12 mouse cellular contexts compared by ENCODE assay signal in genomic region chr2:4635804-4636203, GRCm38 (mm10). TPM values are rescaled to one million over a fixed set of nuclear protein-coding genes. Genes with fewer than 3 reads are reported as not detected.
DNase-seq lines count a peak whose midpoint lies in the region; ATAC-seq and TF ChIP-seq lines count a peak whose summit lies in the region.
"Had no signal": no experiment of that assay in that cellular context is flagged by ENCODE, and none has a peak within 500 bp of the region (broad histone marks: within the 10 kb centered on the region; RNA-seq: fewer than 3 reads in every experiment).

No protein-coding gene starts in this region.

- H3K9me3 ChIP-seq in intestine, postnatal 0 days (ENCODE audit: control insufficient read depth): no peaks in the 10 kb centered on the region
- no peaks in the 10 kb centered on the region for H3K9me3 ChIP-seq in intestine, embryonic 15.5 days
- H3K9me3 ChIP-seq in neural tube, embryonic 11.5 days (ENCODE audit: control insufficient read depth, low read length): no peaks in the 10 kb centered on the region
- H3K9me3 ChIP-seq: hindbrain, embryonic 15.5 days; limb, embryonic 13.5 days; megakaryocyte, embryonic 14.5 days had no signal

- 85% methylated on average over 8 of the region's 8 CpGs for WGBS in intestine, postnatal 0 days
- WGBS in intestine, embryonic 15.5 days: 85% methylated on average over 8 of the region's 8 CpGs
- WGBS in neural tube, embryonic 11.5 days: 95% methylated on average over 8 of the region's 8 CpGs
- WGBS in small intestine, adult 2 months: 82% methylated on average over 8 of the region's 8 CpGs

- H3K9ac ChIP-seq in intestine, postnatal 0 days (ENCODE audit: low read depth, low read length): no peak overlapping the region
- H3K9ac ChIP-seq in intestine, embryonic 15.5 days: no peak overlapping the region
- no peak overlapping the region for H3K9ac ChIP-seq in neural tube, embryonic 11.5 days (ENCODE audit: low read length)
- H3K9ac ChIP-seq: hindbrain, embryonic 15.5 days; limb, embryonic 13.5 days had no signal

- DNase-seq in cerebellum, postnatal 10 days: peak; percentile 48 to 49
- DNase-seq in cerebellum, adult 11-12 months: no peak
- peak; percentile 16 for DNase-seq in neural tube, embryonic 11.5 days (ENCODE audit: low spot score)
- no peak for DNase-seq in neural tube, embryonic 10.5 days (ENCODE audit: extremely low spot score, low spot score)
- DNase-seq in yolk sac, embryonic 10.5 days (ENCODE audit: low spot score): no peak

- H3K36me3 ChIP-seq in intestine, postnatal 0 days (ENCODE audit: control insufficient read depth, insufficient read depth): peaks cover 77% of the 10 kb centered on the region
- H3K36me3 ChIP-seq in intestine, embryonic 15.5 days: peaks cover 34% of the 10 kb centered on the region
- H3K36me3 ChIP-seq in neural tube, embryonic 11.5 days (ENCODE audit: control insufficient read depth, insufficient read depth, low read length): peaks cover 10% of the 10 kb centered on the region
- peaks cover 53% of the 10 kb centered on the region for H3K36me3 ChIP-seq in small intestine, adult 2 months (ENCODE audit: control insufficient read depth, insufficient read depth, low read length)

- no peaks in the 10 kb centered on the region for H3K4me1 ChIP-seq in intestine, postnatal 0 days (replicated peaks; ENCODE audit: control insufficient read depth, insufficient read depth, low read length)
- H3K4me1 ChIP-seq in intestine, embryonic 15.5 days (replicated peaks): no peaks in the 10 kb centered on the region
- no peaks in the 10 kb centered on the region for H3K4me1 ChIP-seq in neural tube, embryonic 11.5 days (ENCODE audit: control insufficient read depth, insufficient read depth, low read length)
- no peaks in the 10 kb centered on the region for H3K4me1 ChIP-seq in small intestine, adult 2 months (ENCODE audit: control insufficient read depth, insufficient read depth, insufficient read length, low read length)
- H3K4me1 ChIP-seq: hindbrain, embryonic 15.5 days; limb, embryonic 13.5 days; megakaryocyte, embryonic 14.5 days had no signal

- peak; percentile 57 for TF ChIP-seq CTCF in intestine, postnatal 0 days (IDR thresholded peaks at IDR 0.05; ENCODE audit: low read depth)
- peak; percentile 49; the same call in 1 of the 2 replicates for TF ChIP-seq CTCF in small intestine, adult 2 months (IDR thresholded peaks at IDR 0.05; ENCODE audit: extremely low read depth, insufficient read length, insufficient replicate concordance, low read depth, low read length)

- no peak overlapping the region for H3K27ac ChIP-seq in intestine, postnatal 0 days (ENCODE audit: low read depth, low read length)
- no peak overlapping the region for H3K27ac ChIP-seq in intestine, embryonic 15.5 days
- no peak overlapping the region for H3K27ac ChIP-seq in neural tube, embryonic 11.5 days (ENCODE audit: low read depth, low read length)
- no peak overlapping the region for H3K27ac ChIP-seq in small intestine, adult 2 months (ENCODE audit: insufficient read depth, low read depth, low read length)
- H3K27ac ChIP-seq: hindbrain, embryonic 15.5 days; limb, embryonic 13.5 days had no signal

- TF ChIP-seq POLR2A in small intestine, adult 2 months (IDR thresholded peaks at IDR 0.05; ENCODE audit: low read depth, low read length): no peak

- no peaks in the 10 kb centered on the region for H3K27me3 ChIP-seq in intestine, postnatal 0 days (replicated peaks; ENCODE audit: control insufficient read depth, insufficient read depth, low read length)
- H3K27me3 ChIP-seq in intestine, embryonic 15.5 days (replicated peaks): no peaks in the 10 kb centered on the region
- H3K27me3 ChIP-seq in neural tube, embryonic 11.5 days (ENCODE audit: control insufficient read depth, insufficient read depth, low read length): no peaks in the 10 kb centered on the region
- no peaks in the 10 kb centered on the region for H3K27me3 ChIP-seq in small intestine, adult 2 months (ENCODE audit: control insufficient read depth, insufficient read depth, low read length)
- H3K27me3 ChIP-seq: hindbrain, embryonic 15.5 days; limb, embryonic 13.5 days; megakaryocyte, embryonic 14.5 days had no signal

- no peak for ATAC-seq in intestine, postnatal 0 days
- no peak for ATAC-seq in intestine, embryonic 15.5 days
- ATAC-seq in neural tube, embryonic 11.5 days (ENCODE audit: insufficient read depth, low FRiP score, low TSS enrichment): no peak

- no peak overlapping the region for H3K4me3 ChIP-seq in intestine, postnatal 0 days (ENCODE audit: low read depth, low read length)
- H3K4me3 ChIP-seq in intestine, embryonic 15.5 days (replicated peaks): no peak overlapping the region
- H3K4me3 ChIP-seq in neural tube, embryonic 11.5 days (ENCODE audit: low read depth, low read length): no peak overlapping the region
- H3K4me3 ChIP-seq in small intestine, adult 2 months (ENCODE audit: low read depth, low read length): no peak overlapping the region
- H3K4me3 ChIP-seq: erythroblast, embryonic 14.5 days; hindbrain, embryonic 15.5 days; limb, embryonic 13.5 days; megakaryocyte, embryonic 14.5 days had no signal

- no peak overlapping the region for H3K4me2 ChIP-seq in intestine, postnatal 0 days (replicated peaks; ENCODE audit: low read depth)
- no peak overlapping the region for H3K4me2 ChIP-seq in intestine, embryonic 15.5 days (replicated peaks)
- no peak overlapping the region for H3K4me2 ChIP-seq in neural tube, embryonic 11.5 days (ENCODE audit: low read depth)
- H3K4me2 ChIP-seq: hindbrain, embryonic 15.5 days; limb, embryonic 13.5 days had no signal

RNA-seq across cellular contexts. Expression of gene Prpf18, which starts 16.1 kb away (rescaled TPM):
- polyA plus RNA-seq in intestine, postnatal 0 days (2015; fragmentation: Nextera tagmentation; extraction: Ambion mirVana): 13.0 and 14.9 TPM in 2 replicates
- 27.1 and 31.7 TPM in 2 replicates for polyA plus RNA-seq in intestine, embryonic 15.5 days (2015; fragmentation: Nextera tagmentation; extraction: Ambion mirVana)
- 48.6 and 51.6 TPM in 2 replicates for polyA plus RNA-seq in neural tube, embryonic 11.5 days (2014; fragmentation: Nextera tagmentation; extraction: Ambion mirVana)
- 1.5 and 3.5 TPM in 2 replicates for polyA plus RNA-seq in small intestine, adult 2 months (2012; rRNA removed)

Comparison
In these comparisons a context has a peak if more than half of its experiments do, and no peak if none do; other contexts are left out.
1. DNase-seq: peak in cerebellum, postnatal 10 days (2 of 2) and neural tube, embryonic 11.5 days (single experiment); none in cerebellum, adult 11-12 months (single experiment), neural tube, embryonic 10.5 days (single experiment) and yolk sac, embryonic 10.5 days (single experiment).